Mouse (Mus musculus): ENCODE results near the gene Braf. TPM values are rescaled to one million over a fixed set of nuclear protein-coding genes. Genes with fewer than 3 reads are reported as not detected.

The Braf gene
- polyA plus RNA-seq, 1 experiment, result 71.3 TPM

DNA sequence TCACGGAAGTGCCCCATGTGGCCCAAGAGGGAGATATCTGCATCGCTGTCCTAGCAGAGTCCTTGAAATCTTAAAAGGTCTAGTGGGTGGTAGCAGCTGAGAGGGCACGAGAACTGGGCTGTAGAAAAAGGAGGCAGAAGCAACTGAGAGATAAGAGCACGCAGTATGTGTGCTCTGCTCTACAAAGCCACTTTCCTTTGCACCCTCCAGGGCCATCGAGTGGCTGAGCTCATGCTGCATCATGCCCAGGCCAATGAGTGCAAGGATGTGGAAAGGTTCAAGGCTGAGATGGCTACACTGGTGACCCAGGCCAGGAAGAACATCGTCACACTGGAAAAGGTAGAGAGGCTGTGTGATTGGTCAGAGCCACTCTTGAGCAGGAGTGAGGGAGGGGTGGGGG, 139.7 kb downstream of the Braf start, which contains the start of gene Gm42420:
Gene Gm42420, plus strand, starts transcription at position 237 of the 400 bp plus-strand sequence.
- no peaks in the 10 kb centered on the region for H3K36me3 ChIP-seq (ENCODE audit: control insufficient read depth, insufficient read depth, low read length, poor library complexity, severe bottlenecking)
- no peaks in the 10 kb centered on the region for H3K27me3 ChIP-seq (ENCODE audit: control insufficient read depth, insufficient read depth, low read length, poor library complexity, severe bottlenecking)
- no peak within 1 kb of the TSS for H3K27ac ChIP-seq (ENCODE audit: insufficient read depth, low read length)
- TF ChIP-seq EP300 (IDR thresholded peaks at IDR 0.05; ENCODE audit: insufficient read depth, low read depth, low read length), result no peak
- H3K9me3 ChIP-seq (replicated peaks; ENCODE audit: control insufficient read depth, insufficient read depth, low read length, poor library complexity, severe bottlenecking), result no peaks in the 10 kb centered on the region
- no peak within 1 kb of the TSS for H3K9ac ChIP-seq (ENCODE audit: low read depth, poor library complexity, severe bottlenecking)
- H3K4me1 ChIP-seq (ENCODE audit: control insufficient read depth, insufficient read depth, low read length), result no peaks in the 10 kb centered on the region
- no peak within 1 kb of the TSS for H3K4me3 ChIP-seq (ENCODE audit: low read depth, low read length)

DNA sequence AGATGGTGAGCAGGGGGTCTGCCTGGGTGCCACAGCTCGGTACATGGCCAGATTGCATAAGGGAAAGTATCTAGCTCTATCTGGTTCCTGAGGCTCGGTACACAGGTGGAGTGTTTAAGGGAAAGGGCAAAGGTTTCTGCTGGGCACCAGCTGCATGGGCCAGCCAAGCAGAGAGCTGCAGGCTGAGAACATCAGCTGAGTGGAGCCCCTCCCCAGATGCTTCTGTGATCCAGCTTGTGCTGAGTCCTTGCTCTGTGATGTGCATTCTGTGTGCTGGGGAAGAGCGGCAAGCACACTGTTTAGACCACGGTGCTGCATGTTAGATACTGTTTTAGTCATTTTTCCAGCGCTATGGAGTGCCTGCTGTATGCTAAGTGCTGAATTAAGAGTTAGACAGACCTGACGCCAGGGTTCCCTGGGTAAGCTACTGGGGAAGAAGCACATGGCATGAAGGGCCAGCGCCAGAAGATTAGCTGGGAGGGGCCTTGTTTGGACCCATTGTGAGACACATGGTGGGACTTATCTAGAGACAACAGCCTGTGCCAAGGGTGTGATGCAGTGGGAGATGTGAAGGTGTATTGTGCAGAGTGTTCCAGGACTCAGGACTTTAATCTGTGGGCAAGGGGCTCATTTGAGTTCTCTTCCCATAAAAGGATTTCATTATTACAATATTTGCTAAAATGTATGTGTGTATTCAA, 144.0 kb downstream of the Braf start:
- Histone ChIP-seq H3K9ac (ENCODE audit: low read depth, poor library complexity, severe bottlenecking) (no peak overlapping the region), H3K4me1 (ENCODE audit: control insufficient read depth, insufficient read depth, low read length) (no peaks in the 10 kb centered on the region), H3K4me3 (ENCODE audit: low read depth, low read length) (no peak overlapping the region), H3K36me3 (ENCODE audit: control insufficient read depth, insufficient read depth, low read length, poor library complexity, severe bottlenecking) (0 out of 2 replicates have a peak, but pooled peaks cover 2% of the 10 kb centered on the region), H3K9me3 (replicated peaks; ENCODE audit: control insufficient read depth, insufficient read depth, low read length, poor library complexity, severe bottlenecking) (no peaks in the 10 kb centered on the region), H3K27me3 (ENCODE audit: control insufficient read depth, insufficient read depth, low read length, poor library complexity, severe bottlenecking) (no peaks in the 10 kb centered on the region), H3K27ac (ENCODE audit: insufficient read depth, low read length) (no peak overlapping the region)
- no peak for TF ChIP-seq CTCF (IDR thresholded peaks at IDR 0.05; ENCODE audit: low read depth, low read length)
- TF ChIP-seq EP300 (IDR thresholded peaks at IDR 0.05; ENCODE audit: insufficient read depth, low read depth, low read length), result no peak
- no peak for TF ChIP-seq POLR2A (IDR thresholded peaks at IDR 0.05; ENCODE audit: insufficient read depth, low read length)

DNA sequence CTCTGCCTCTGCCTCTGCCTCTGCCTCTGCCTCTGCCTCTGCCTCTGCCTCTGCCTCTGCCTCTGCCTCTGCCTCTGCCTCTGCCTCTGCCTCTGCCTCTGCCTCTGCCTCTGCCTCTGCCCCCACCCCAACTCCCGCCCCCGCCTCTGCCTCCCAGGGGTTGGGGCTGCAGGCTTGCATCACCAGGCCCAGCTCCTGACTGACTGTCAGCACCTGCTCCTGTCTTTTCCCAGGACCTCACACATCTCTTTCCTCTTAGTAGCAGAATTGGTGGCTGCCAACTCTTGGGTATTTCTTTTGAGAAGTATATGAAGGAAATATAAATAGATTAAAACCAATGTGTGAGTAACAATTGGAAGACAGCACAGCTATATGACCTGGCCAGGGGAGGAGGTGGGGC, 144.7 kb downstream of the Braf start:
- H3K27me3 ChIP-seq (ENCODE audit: control insufficient read depth, insufficient read depth, low read length, poor library complexity, severe bottlenecking), result no peaks in the 10 kb centered on the region
- H3K36me3 ChIP-seq (ENCODE audit: control insufficient read depth, insufficient read depth, low read length, poor library complexity, severe bottlenecking), result 0 out of 2 replicates have a peak, but pooled peaks cover 2% of the 10 kb centered on the region
- H3K27ac ChIP-seq (ENCODE audit: insufficient read depth, low read length), result no peak overlapping the region
- no peak for TF ChIP-seq EP300 (IDR thresholded peaks at IDR 0.05; ENCODE audit: insufficient read depth, low read depth, low read length)
- TF ChIP-seq POLR2A (IDR thresholded peaks at IDR 0.05; ENCODE audit: insufficient read depth, low read length), result no peak
- TF ChIP-seq CTCF (IDR thresholded peaks at IDR 0.05; ENCODE audit: low read depth, low read length), result no peak
- no peak overlapping the region for H3K4me3 ChIP-seq (ENCODE audit: low read depth, low read length)
- H3K9ac ChIP-seq (ENCODE audit: low read depth, poor library complexity, severe bottlenecking), result no peak overlapping the region
- H3K4me1 ChIP-seq (ENCODE audit: control insufficient read depth, insufficient read depth, low read length), result no peaks in the 10 kb centered on the region
- no peaks in the 10 kb centered on the region for H3K9me3 ChIP-seq (replicated peaks; ENCODE audit: control insufficient read depth, insufficient read depth, low read length, poor library complexity, severe bottlenecking)

DNA sequence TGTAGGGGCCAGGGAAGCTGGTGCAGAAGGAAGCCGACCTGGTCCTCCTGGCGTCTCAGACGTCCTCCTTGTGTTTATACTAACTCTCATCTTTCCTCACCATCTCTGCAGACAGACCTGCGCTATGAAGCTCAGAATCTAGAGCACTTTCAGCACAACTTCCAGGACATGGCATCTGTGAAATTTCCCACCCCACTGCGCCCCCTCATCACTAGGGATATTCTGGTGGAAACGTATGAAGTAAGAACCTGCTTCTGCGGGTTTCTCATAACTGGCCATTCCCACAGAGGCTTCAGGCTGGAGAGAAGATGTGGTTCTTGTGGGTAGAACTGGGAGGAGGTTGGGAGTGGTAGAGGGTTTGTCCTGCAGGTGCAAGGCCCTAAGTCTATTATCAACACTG, 145.7 kb downstream of the Braf start:
- H3K27ac ChIP-seq (ENCODE audit: insufficient read depth, low read length), result no peak overlapping the region
- no peaks in the 10 kb centered on the region for H3K4me1 ChIP-seq (ENCODE audit: control insufficient read depth, insufficient read depth, low read length)
- no peak overlapping the region for H3K9ac ChIP-seq (ENCODE audit: low read depth, poor library complexity, severe bottlenecking)
- no peak overlapping the region for H3K4me3 ChIP-seq (ENCODE audit: low read depth, low read length)
- TF ChIP-seq POLR2A (IDR thresholded peaks at IDR 0.05; ENCODE audit: insufficient read depth, low read length) (no peak), EP300 (IDR thresholded peaks at IDR 0.05; ENCODE audit: insufficient read depth, low read depth, low read length) (no peak), CTCF (IDR thresholded peaks at IDR 0.05; ENCODE audit: low read depth, low read length) (no peak)
- H3K9me3 ChIP-seq (replicated peaks; ENCODE audit: control insufficient read depth, insufficient read depth, low read length, poor library complexity, severe bottlenecking), result no peaks in the 10 kb centered on the region
- 0 out of 2 replicates have a peak, but pooled peaks cover 2% of the 10 kb centered on the region for H3K36me3 ChIP-seq (ENCODE audit: control insufficient read depth, insufficient read depth, low read length, poor library complexity, severe bottlenecking)
- H3K27me3 ChIP-seq (ENCODE audit: control insufficient read depth, insufficient read depth, low read length, poor library complexity, severe bottlenecking), result no peaks in the 10 kb centered on the region

DNA sequence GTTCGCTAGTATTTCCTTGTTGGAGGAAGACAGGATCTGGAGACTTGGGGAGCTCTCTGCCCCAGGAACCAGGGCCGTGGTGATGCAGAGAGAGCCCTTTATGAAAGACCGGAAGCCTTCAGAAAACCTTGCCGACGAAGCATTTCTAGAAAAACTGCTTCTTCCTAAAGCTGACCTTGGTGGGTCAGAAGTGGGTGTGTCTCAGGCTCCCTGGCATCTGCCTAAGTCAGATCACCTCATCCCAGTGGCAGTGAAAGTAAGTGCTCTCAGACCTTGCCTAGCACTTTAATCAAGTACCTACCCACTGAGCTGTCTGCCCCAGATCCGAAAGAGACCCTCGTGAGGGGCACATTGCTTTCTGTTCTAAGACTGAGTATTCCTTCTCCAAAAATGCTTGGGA, 150.3 kb downstream of the Braf start:
- H3K27me3 ChIP-seq (ENCODE audit: control insufficient read depth, insufficient read depth, low read length, poor library complexity, severe bottlenecking), result no peaks in the 10 kb centered on the region
- H3K4me1 ChIP-seq (ENCODE audit: control insufficient read depth, insufficient read depth, low read length), result no peaks in the 10 kb centered on the region
- TF ChIP-seq CTCF (IDR thresholded peaks at IDR 0.05; ENCODE audit: low read depth, low read length) (no peak), EP300 (IDR thresholded peaks at IDR 0.05; ENCODE audit: insufficient read depth, low read depth, low read length) (no peak), POLR2A (IDR thresholded peaks at IDR 0.05; ENCODE audit: insufficient read depth, low read length) (no peak)
- peak overlapping the region; percentile 54; the same call in 1 of the 2 replicates for H3K9ac ChIP-seq (ENCODE audit: low read depth, poor library complexity, severe bottlenecking)
- H3K27ac ChIP-seq (ENCODE audit: insufficient read depth, low read length), result no peak overlapping the region
- H3K36me3 ChIP-seq (ENCODE audit: control insufficient read depth, insufficient read depth, low read length, poor library complexity, severe bottlenecking), result 0 out of 2 replicates have a peak, but pooled peaks cover 2% of the 10 kb centered on the region
- H3K9me3 ChIP-seq (replicated peaks; ENCODE audit: control insufficient read depth, insufficient read depth, low read length, poor library complexity, severe bottlenecking), result no peaks in the 10 kb centered on the region
- H3K4me3 ChIP-seq (ENCODE audit: low read depth, low read length), result no peak overlapping the region

DNA sequence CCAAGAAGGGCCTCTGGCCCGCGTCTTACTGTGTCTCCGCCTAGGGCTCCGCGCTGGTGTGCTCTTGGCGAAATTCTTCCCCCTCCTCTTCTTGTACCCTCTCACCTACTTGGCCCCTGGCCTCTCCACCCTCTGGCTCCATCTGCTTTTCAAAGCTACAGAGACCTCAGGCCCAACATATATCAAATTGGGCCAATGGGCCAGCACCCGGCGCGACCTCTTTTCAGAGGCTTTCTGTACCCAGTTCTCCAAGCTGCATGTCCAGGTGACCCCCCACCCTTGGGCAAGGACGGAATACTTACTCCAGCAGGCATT, 150.8 kb downstream of the Braf start:
- Histone ChIP-seq H3K27ac (ENCODE audit: insufficient read depth, low read length) (no peak overlapping the region), H3K4me1 (ENCODE audit: control insufficient read depth, insufficient read depth, low read length) (no peaks in the 10 kb centered on the region)

More for the DNA sequence above, 150.8 kb downstream of the Braf start:
- Histone ChIP-seq H3K4me3 (ENCODE audit: low read depth, low read length) (peak overlapping the region; percentile 76), H3K9me3 (replicated peaks; ENCODE audit: control insufficient read depth, insufficient read depth, low read length, poor library complexity, severe bottlenecking) (no peaks in the 10 kb centered on the region), H3K27me3 (ENCODE audit: control insufficient read depth, insufficient read depth, low read length, poor library complexity, severe bottlenecking) (no peaks in the 10 kb centered on the region), H3K9ac (ENCODE audit: low read depth, poor library complexity, severe bottlenecking) (peak overlapping the region; percentile 54; the same call in 1 of the 2 replicates), H3K36me3 (ENCODE audit: control insufficient read depth, insufficient read depth, low read length, poor library complexity, severe bottlenecking) (0 out of 2 replicates have a peak, but pooled peaks cover under 1% of the 10 kb centered on the region)
- TF ChIP-seq EP300 (IDR thresholded peaks at IDR 0.05; ENCODE audit: insufficient read depth, low read depth, low read length), result no peak
- TF ChIP-seq POLR2A (IDR thresholded peaks at IDR 0.05; ENCODE audit: insufficient read depth, low read length), result no peak
- TF ChIP-seq CTCF (IDR thresholded peaks at IDR 0.05; ENCODE audit: low read depth, low read length), result no peak

Measured in ES-Bruce4 (cell line).